Mouse (Mus musculus) C2C12 (cell line): Measurements from ENCODE around the gene Cyb5rl. TPM values are rescaled to one million over a fixed set of nuclear protein-coding genes. Genes with fewer than 3 reads are reported as not detected.

Experiments used
- H3K27me3 ChIP-seq: one replicate; pipeline ENCODE4 v1.6.1; 2011; ENCODE audit not compliant: control insufficient read depth, insufficient read depth, insufficient read length
- H3K36me3 ChIP-seq: one replicate; pipeline ENCODE4 v1.6.1; 2011; ENCODE audit not compliant: control insufficient read depth, insufficient read depth
- H3K4me3 ChIP-seq: one replicate; pipeline ENCODE4 v1.5.1; 2011; ENCODE audit warnings: mild to moderate bottlenecking, control low read depth; ENCODE audit not compliant: poor library complexity, insufficient read depth, severe bottlenecking
- H3K79me2 ChIP-seq: one replicate; pipeline ENCODE4 v1.6.1; 2011; ENCODE audit not compliant: control insufficient read depth, insufficient read depth
- H3K79me3 ChIP-seq: one replicate; pipeline ENCODE4 v1.6.1; 2011; ENCODE audit warnings: low read depth, control low read depth
- H3ac ChIP-seq: one replicate; pipeline ENCODE3; 2011; ENCODE audit warnings: low read depth; ENCODE audit not compliant: control insufficient read depth, insufficient read length
- CEBPB ChIP-seq: IDR thresholded peaks from one replicate; pipeline ENCODE4 v1.6.1; 2011; ENCODE audit warnings: low read depth, mild to moderate bottlenecking, control low read depth, moderate library complexity
- CTCF ChIP-seq: IDR thresholded peaks from one replicate; pipeline ENCODE4 v1.5.1; 2011; ENCODE audit not compliant: control insufficient read depth, insufficient read depth, insufficient read length
- FOSL1 ChIP-seq: IDR thresholded peaks from one replicate; pipeline ENCODE4 v1.8.0; 2011; ENCODE audit warnings: mild to moderate bottlenecking, low read length; ENCODE audit not compliant: poor library complexity, insufficient read depth, severe bottlenecking
- MAX ChIP-seq: IDR thresholded peaks from one replicate; pipeline ENCODE4 v1.6.1; 2011; ENCODE audit warnings: mild to moderate bottlenecking, control low read depth
- MYOD1 ChIP-seq: IDR thresholded peaks from one replicate; pipeline ENCODE4 v1.6.1; 2011; ENCODE audit warnings: low read depth; ENCODE audit not compliant: control insufficient read depth, insufficient read length
- MYOG ChIP-seq: IDR thresholded peaks from one replicate; pipeline ENCODE4 v1.6.1; 2011; ENCODE audit not compliant: control insufficient read depth, insufficient read length; ENCODE audit errors: extremely low read depth
- USF1 ChIP-seq: IDR thresholded peaks from one replicate; pipeline ENCODE4 v1.6.1; 2011; ENCODE audit warnings: low read depth, mild to moderate bottlenecking, control low read depth, moderate library complexity
- polyA plus RNA-seq: library from polyadenylated mRNA; unstranded; fragments of >200 nt; fragmentation: generic; extraction: Trizol; gene quantifications from one replicate; pipeline ENCODE4 v1.2.1, GENCODE M21; 2012; ENCODE audit warnings: missing spikeins

The Cyb5rl gene
- polyA plus RNA-seq, 1 experiment: 9.5 TPM

DNA sequence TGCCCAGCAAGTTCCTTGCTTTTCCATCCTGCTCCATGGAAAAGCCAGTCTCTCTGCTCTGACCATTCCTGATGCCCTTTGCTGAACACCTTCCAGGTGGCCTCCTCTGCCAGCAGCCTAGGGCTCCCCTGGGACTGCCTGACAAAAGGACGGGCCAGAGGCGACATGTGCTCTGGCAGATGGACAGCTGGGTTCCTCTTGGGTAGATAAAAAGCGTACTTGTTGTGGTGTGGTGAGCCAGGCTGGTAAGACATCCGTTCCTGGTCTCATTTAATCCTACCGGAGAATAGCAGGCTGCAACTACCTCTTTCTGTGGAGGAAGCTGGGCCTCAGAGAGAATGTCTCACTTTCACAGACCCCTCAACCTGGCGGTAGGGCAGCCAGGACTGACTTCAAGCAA is 29.3 kb downstream of the Cyb5rl start:
- peaks cover 5% of the 10 kb centered on the region for H3K27me3 ChIP-seq
- H3K4me3 ChIP-seq: no peak overlapping the region
- TF ChIP-seq CTCF (no peak), CEBPB (no peak), MYOD1 (no peak)
- no peak overlapping the region for H3ac ChIP-seq
- no peaks in the 10 kb centered on the region for H3K79me3 ChIP-seq
- no peaks in the 10 kb centered on the region for H3K36me3 ChIP-seq
- no peaks in the 10 kb centered on the region for H3K79me2 ChIP-seq

DNA sequence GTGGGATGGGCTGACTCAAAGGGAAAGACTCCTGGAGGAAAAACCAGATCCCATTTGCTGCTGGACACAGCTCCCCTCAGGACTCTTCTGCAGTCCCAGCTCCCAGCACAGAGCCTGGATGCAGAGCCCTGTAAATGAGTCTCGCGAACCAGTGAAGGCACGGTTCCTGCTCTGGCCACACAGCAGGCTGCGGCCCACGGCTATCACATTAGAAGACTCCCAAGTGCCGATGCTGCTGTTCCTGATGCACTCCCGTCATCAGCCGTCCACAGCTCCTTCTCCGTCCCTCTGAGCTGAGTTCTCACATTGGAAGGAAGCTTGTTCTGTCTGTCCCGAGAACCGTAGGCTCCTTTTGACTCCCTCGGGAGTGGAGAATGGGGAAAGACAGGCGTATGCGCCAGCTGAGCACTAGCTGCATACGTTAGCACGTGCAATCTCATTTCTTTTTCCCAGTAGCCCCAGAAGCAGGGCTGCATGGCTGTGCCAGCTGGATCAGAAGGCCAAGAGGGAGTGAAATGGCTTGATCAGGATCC is 30.1 kb downstream of the Cyb5rl start, which contains the start of gene Cdcp2:
Gene Cdcp2 (plus strand): TSS at position 51 of the 533 bp plus-strand sequence.
- no peak for TF ChIP-seq FOSL1
- TF ChIP-seq MAX: no peak
- TF ChIP-seq MYOG: no peak
- no peak for TF ChIP-seq USF1
- TF ChIP-seq CEBPB: no peak
- Histone ChIP-seq H3K36me3 (no peaks in the 10 kb centered on the region), H3K79me3 (no peaks in the 10 kb centered on the region), H3K27me3 (peaks cover 5% of the 10 kb centered on the region), H3K4me3 (no peak within 1 kb of the TSS), H3ac (no peak within 1 kb of the TSS), H3K79me2 (no peaks in the 10 kb centered on the region)

DNA sequence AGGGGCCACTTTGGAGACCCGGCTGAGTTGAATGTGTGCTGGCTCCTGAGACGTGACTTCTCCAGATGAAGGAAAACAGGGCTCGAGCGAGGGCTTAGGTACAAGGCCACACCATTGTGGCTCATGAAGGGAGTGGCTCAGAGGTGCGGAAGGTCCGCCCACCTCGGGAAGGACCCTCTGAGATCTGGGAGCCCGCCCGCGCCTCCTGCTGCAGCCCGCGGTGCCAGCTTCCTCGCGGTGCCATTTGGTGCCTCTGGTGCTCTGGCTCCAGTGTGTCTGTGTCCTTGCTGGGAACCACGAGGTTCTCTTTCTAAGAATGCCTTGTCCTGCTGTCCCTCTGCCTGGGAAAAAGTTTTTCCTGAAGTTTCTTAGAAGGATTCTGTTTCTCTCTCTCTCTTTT is 31.1 kb downstream of the Cyb5rl start:
- Histone ChIP-seq H3K4me3 (no peak overlapping the region), H3K36me3 (no peaks in the 10 kb centered on the region), H3K27me3 (peaks cover 9% of the 10 kb centered on the region), H3ac (no peak overlapping the region), H3K79me3 (no peaks in the 10 kb centered on the region), H3K79me2 (no peaks in the 10 kb centered on the region)
- TF ChIP-seq CTCF (no peak), CEBPB (no peak)

DNA sequence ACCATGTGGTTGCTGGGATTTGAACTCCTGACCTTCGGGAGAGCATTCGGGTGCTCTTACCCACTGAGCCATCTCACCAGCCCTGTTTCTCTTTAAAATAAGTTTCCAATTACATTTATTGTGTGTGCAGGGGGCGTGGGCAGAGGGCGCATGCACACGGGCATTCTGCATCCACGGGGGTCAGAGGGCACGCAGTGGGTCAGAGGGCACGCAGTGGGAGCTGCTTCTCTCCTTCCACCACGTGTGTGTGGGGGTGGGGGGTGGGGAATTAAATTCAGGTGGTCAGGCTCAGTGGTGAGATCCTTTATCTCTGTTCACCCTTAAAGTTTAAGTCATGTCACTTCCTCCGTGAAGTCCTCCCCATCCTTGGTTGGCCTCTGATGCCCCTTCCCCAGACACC is 31.6 kb downstream of the Cyb5rl start:
- TF ChIP-seq FOSL1 (no peak), MYOD1 (no peak), USF1 (no peak), CEBPB (no peak), MYOG (no peak), MAX (no peak), CTCF (no peak)

DNA sequence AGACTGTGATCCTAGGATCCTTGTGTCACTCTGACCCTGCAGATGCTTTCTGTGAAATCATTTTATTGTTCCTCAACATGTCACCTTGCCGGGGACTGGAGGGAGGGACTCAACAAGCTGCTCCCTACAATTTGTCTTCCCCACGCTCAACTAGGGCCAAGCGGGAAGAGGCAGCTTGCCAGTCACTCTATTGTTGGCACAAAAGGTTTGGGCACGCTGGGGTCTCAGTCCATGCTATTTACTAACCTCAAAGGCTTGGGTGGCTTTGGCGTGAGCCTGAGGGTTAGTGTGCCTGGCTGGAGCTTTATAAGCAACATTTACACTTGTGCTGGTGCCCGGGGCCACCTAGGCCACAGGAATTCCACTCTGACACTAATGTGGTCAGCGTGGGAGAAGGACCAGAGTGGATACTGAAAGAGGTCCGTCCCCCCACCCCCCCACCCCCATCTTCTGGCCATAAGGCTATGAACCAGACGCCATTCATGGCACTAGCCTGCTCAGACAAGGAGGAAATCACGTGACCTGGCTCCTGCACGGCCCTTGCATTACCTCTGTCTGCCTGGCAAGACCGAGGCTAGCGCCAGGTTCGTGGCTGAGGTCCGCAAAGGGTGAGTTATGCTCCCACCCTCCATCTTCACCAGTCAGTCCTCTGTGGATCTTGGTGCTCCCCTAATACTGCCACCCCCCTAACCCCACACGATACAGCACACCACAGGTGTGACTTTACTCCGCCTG is 32.2 kb downstream of the Cyb5rl start:
- peak; percentile 33 for TF ChIP-seq USF1
- TF ChIP-seq MYOD1: no peak

More for the DNA sequence above, 31.6 kb downstream of the Cyb5rl start:
- Histone ChIP-seq H3K4me3 (no peak overlapping the region), H3ac (no peak overlapping the region), H3K79me2 (no peaks in the 10 kb centered on the region), H3K36me3 (no peaks in the 10 kb centered on the region), H3K79me3 (no peaks in the 10 kb centered on the region), H3K27me3 (peaks cover 12% of the 10 kb centered on the region)

DNA sequence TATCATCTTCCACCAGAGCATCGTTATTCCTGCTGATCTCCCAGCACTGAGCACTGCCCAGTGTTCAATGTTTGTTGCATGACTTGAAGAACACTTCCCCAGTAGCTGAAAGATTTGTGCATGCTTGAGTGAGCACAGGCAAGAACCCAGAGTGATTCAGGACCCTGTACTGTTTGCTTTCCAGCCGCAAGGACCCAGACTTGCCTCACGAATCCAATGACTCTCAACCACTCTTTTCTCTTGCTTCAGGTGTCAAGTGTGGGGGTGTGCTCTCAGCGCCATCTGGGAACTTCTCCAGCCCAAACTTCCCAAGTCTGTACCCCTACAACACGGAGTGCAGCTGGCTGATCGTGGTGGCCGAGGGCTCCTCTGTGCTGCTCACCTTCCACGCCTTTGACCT is 35.4 kb downstream of the Cyb5rl start:
- Histone ChIP-seq H3K79me3 (no peaks in the 10 kb centered on the region), H3K36me3 (no peaks in the 10 kb centered on the region), H3ac (no peak overlapping the region), H3K4me3 (no peak overlapping the region), H3K79me2 (no peaks in the 10 kb centered on the region), H3K27me3 (peaks cover 7% of the 10 kb centered on the region)
- TF ChIP-seq CTCF (no peak), FOSL1 (no peak), MAX (no peak), MYOG (no peak), MYOD1 (no peak), CEBPB (no peak)

More for the DNA sequence above, 32.2 kb downstream of the Cyb5rl start:
- H3K79me3 ChIP-seq: no peaks in the 10 kb centered on the region
- no peaks in the 10 kb centered on the region for H3K36me3 ChIP-seq
- no peak overlapping the region for H3ac ChIP-seq
- peaks cover 12% of the 10 kb centered on the region for H3K27me3 ChIP-seq
- no peak overlapping the region for H3K4me3 ChIP-seq
- no peaks in the 10 kb centered on the region for H3K79me2 ChIP-seq
